Mouse (Mus musculus): ENCODE measurements at regions not wholly inside any gene's neighbourhood (a gene's known extent, or its start where the extent isn't known, plus 50 kb on each side); places are given as distances from the start of the nearest gene placed in this dataset.

DNA sequence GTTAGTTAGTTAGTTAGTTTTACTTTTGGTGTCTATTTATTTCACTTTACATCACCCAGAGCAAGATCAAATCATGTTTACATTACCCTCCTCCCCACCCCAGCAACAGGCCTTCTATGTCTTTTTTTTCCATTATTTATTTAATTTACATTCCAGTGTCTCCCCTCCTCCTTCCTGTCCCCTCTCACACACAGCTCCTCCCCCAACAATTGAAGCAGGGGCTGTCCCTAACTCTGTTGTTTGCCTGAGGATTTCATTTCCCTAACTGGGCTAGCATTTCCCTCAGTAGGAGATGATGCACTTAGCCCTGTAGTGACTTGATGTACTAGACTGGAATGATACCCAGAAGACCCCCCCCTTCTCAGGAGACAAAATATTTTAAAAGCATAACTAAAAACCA, 249.9 kb upstream of the Ldb2 start:
- TF ChIP-seq POLR2A (IDR thresholded peaks at IDR 0.05; ENCODE audit: insufficient read depth, low read depth, low read length) (no peak), CTCF (IDR thresholded peaks at IDR 0.05; ENCODE audit: insufficient read depth, low read depth, low read length) (no peak)
- Histone ChIP-seq H3K27ac (ENCODE audit: insufficient read depth, low read depth, low read length) (no peak overlapping the region), H3K4me3 (ENCODE audit: insufficient read depth, low read depth, low read length) (no peak overlapping the region), H3K4me1 (ENCODE audit: control insufficient read depth, insufficient read depth, low read length) (no peaks in the 10 kb centered on the region)

DNA sequence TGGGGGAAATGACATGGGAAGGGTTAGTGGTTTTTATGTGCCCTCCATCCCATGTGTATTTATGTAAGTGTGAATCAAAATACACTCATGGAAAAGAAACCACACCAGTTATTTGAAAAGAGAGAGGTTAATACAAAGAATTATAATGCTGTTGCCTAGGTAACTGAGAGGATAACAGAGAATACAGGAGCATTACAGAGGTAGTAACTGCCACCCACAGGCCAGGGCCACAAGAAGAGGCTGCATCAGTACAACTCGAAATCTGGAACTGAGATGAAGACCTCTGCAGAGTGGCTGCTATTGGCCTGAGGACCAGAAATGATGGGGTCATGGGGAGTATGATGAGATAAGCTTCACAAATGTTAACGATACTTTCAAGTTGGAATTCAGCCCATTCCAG, 243.4 kb upstream of the Ldb2 start:
- no peak overlapping the region for H3K4me3 ChIP-seq (ENCODE audit: insufficient read depth, low read depth, low read length)
- no peaks in the 10 kb centered on the region for H3K4me1 ChIP-seq (ENCODE audit: control insufficient read depth, insufficient read depth, low read length)
- H3K27ac ChIP-seq (ENCODE audit: insufficient read depth, low read depth, low read length) = no peak overlapping the region
- TF ChIP-seq POLR2A (IDR thresholded peaks at IDR 0.05; ENCODE audit: insufficient read depth, low read depth, low read length) (no peak), CTCF (IDR thresholded peaks at IDR 0.05; ENCODE audit: insufficient read depth, low read depth, low read length) (no peak)
- WGBS = 48% methylated on average over 2 of the region's 2 CpGs

DNA sequence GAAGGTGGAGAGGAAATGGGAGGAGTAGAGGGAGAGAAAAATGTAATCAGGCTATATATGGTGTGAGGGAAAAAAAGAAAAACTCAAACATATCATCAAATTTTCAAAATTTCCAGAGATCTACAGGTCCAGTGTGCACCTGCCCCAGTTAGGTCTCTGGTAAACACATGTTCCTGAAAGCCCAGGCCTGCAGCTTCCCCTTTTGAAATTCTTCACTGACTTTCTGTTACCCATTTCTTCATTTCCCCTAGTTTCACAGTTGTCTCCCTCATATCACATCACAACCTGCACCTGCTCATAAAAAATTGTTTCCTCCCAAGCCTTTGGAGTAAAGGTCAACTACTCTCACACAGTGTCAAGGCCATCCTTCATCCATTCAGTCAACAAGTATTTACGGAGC, 236.9 kb upstream of the Ldb2 start:
- TF ChIP-seq CTCF (IDR thresholded peaks at IDR 0.05; ENCODE audit: insufficient read depth, low read depth, low read length) = no peak
- TF ChIP-seq POLR2A (IDR thresholded peaks at IDR 0.05; ENCODE audit: insufficient read depth, low read depth, low read length) = no peak
- no peak overlapping the region for H3K4me3 ChIP-seq (ENCODE audit: insufficient read depth, low read depth, low read length)
- H3K27ac ChIP-seq (ENCODE audit: insufficient read depth, low read depth, low read length) = no peak overlapping the region
- WGBS = 100% methylated on average over 1 of the region's 1 CpGs
- H3K4me1 ChIP-seq (ENCODE audit: control insufficient read depth, insufficient read depth, low read length) = no peaks in the 10 kb centered on the region

DNA sequence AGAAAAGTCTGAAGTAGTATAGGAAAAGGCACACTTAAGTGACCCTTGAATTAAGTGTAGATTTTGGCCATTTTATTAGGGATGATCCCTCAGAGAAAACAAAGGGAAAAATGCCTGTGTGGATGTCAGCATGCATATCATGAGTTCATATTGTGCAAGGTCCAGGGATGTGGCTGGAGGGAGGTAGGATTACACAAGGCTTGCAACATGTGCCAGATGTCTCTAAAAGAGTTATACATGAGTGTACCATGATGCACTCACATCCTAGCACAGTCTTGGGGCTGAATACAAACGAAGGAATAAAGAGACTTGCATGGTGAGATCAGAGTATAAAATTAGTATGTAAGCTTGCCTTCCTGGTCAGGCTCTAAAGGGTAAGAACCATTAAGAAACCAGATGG, 233.7 kb upstream of the Ldb2 start:
- no peaks in the 10 kb centered on the region for H3K4me1 ChIP-seq (ENCODE audit: control insufficient read depth, insufficient read depth, low read length)
- no peak overlapping the region for H3K4me3 ChIP-seq (ENCODE audit: insufficient read depth, low read depth, low read length)
- no peak for TF ChIP-seq POLR2A (IDR thresholded peaks at IDR 0.05; ENCODE audit: insufficient read depth, low read depth, low read length)
- no peak for TF ChIP-seq CTCF (IDR thresholded peaks at IDR 0.05; ENCODE audit: insufficient read depth, low read depth, low read length)
- 70% methylated on average over 1 of the region's 1 CpGs for WGBS
- no peak overlapping the region for H3K27ac ChIP-seq (ENCODE audit: insufficient read depth, low read depth, low read length)

DNA sequence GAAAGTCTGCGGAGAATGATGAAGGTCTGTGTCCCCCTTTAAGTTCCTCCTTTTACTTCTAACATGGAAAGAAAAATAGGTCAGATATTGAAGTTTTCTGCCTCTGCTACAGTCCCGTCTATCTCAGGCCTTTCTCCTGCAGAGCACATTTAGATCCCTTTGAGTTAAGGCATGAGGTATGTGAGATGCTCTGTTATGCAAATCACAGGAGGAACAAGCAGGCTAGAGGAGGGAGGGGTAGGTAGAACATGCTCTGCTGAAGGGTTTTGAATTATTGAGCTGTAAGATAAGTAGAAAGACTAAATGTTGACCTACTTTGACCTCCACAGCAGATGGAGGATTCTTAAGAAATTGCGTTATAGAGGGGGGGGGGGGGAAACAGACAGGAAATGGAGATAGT, 228.4 kb upstream of the Ldb2 start:
- Histone ChIP-seq H3K4me1 (ENCODE audit: control insufficient read depth, insufficient read depth, low read length) (no peaks in the 10 kb centered on the region), H3K27ac (ENCODE audit: insufficient read depth, low read depth, low read length) (no peak overlapping the region), H3K4me3 (ENCODE audit: insufficient read depth, low read depth, low read length) (no peak overlapping the region)
- no peak for TF ChIP-seq CTCF (IDR thresholded peaks at IDR 0.05; ENCODE audit: insufficient read depth, low read depth, low read length)
- TF ChIP-seq POLR2A (IDR thresholded peaks at IDR 0.05; ENCODE audit: insufficient read depth, low read depth, low read length) = no peak
- 71% methylated on average over 3 of the region's 3 CpGs for WGBS

DNA sequence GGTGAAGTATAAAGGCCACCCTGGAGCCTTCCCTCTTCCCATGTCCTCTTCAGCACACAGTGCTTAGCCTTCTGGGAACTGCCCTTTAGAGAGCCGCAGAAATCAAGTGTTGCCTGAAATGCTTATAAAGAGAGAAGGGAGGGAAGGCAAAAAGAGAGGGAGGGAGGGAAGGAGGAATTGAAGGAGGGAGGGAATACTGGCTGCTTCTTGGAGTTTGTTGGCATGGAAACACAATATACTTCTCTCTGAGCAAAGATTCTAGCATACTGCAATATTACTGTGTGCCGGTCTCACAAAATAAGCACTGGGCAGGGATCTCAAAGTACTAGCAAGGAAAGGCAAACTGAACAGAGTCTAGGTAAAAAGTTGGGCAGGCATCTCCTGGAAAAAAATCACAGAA, 225.9 kb upstream of the Ldb2 start:
- no peaks in the 10 kb centered on the region for H3K4me1 ChIP-seq (ENCODE audit: control insufficient read depth, insufficient read depth, low read length)
- H3K27ac ChIP-seq (ENCODE audit: insufficient read depth, low read depth, low read length) = no peak overlapping the region
- no peak overlapping the region for H3K4me3 ChIP-seq (ENCODE audit: insufficient read depth, low read depth, low read length)
- WGBS = 43% methylated on average over 2 of the region's 2 CpGs
- TF ChIP-seq CTCF (IDR thresholded peaks at IDR 0.05; ENCODE audit: insufficient read depth, low read depth, low read length) = no peak
- no peak for TF ChIP-seq POLR2A (IDR thresholded peaks at IDR 0.05; ENCODE audit: insufficient read depth, low read depth, low read length)

DNA sequence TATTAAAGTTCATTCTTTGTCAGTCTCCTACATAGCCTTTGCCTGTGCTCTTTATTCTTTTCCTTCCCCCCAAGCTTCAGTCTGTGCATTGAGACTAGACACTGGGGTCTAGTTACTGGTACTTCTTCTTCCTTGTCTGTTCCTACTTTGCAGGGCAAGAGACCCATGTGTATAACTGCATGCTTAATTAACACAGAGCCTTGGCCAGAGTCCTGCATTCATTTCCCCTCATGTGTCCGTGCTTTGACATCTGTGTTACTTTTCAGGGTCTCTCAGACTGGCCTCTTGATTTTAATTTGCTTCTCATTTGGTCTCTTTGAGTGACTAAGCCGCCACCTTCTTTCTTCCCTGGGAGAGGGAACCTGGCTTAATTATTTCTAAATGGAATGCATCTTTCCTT, 208.4 kb upstream of the Ldb2 start:
- 50% methylated on average over 2 of the region's 2 CpGs for WGBS
- Histone ChIP-seq H3K4me1 (ENCODE audit: control insufficient read depth, insufficient read depth, low read length) (no peaks in the 10 kb centered on the region), H3K27ac (ENCODE audit: insufficient read depth, low read depth, low read length) (no peak overlapping the region), H3K4me3 (ENCODE audit: insufficient read depth, low read depth, low read length) (no peak overlapping the region)
- TF ChIP-seq CTCF (IDR thresholded peaks at IDR 0.05; ENCODE audit: insufficient read depth, low read depth, low read length) = no peak
- no peak for TF ChIP-seq POLR2A (IDR thresholded peaks at IDR 0.05; ENCODE audit: insufficient read depth, low read depth, low read length)

DNA sequence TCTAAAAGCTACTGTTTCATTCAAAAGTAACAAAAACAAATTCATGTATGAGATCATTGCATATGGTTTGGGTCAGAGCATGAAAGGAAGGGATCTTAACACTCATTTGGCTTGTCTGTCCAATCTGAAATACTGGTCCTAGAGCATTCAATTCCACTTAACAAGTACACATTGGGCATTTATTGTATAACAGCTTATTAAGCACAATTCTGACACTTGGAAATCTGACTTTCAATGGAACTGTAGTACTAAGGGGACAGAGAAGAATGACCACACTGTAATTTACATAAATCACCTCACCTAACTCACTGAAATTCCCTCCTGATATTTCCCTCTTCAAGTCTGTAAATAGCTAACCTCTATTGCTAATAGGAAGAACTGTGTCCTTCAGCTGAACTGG, 201.5 kb upstream of the Ldb2 start:
- Histone ChIP-seq H3K27ac (ENCODE audit: insufficient read depth, low read depth, low read length) (no peak overlapping the region), H3K4me3 (ENCODE audit: insufficient read depth, low read depth, low read length) (no peak overlapping the region), H3K4me1 (ENCODE audit: control insufficient read depth, insufficient read depth, low read length) (no peaks in the 10 kb centered on the region)
- TF ChIP-seq CTCF (IDR thresholded peaks at IDR 0.05; ENCODE audit: insufficient read depth, low read depth, low read length) (no peak), POLR2A (IDR thresholded peaks at IDR 0.05; ENCODE audit: insufficient read depth, low read depth, low read length) (no peak)

DNA sequence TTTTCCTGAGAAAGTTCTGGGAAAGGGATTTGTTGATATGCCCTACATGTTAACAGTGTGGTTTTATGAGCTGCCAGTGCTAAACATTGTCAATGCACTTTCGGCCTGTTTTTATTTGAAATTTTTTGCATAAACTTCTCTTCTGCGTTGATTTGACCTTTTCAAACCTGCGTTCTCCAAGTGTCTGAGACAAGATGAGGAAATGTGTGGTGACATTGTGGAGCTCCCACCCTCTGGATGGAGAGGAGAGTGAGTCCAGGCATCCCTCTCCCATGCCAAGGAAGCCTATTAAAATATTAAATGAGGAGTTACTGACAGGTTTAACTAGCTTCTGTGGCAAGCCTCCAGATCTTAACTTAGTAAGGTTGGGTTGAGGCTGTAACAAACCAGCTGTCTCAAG, 199.6 kb upstream of the Ldb2 start:
- Histone ChIP-seq H3K27ac (ENCODE audit: insufficient read depth, low read depth, low read length) (no peak overlapping the region), H3K4me3 (ENCODE audit: insufficient read depth, low read depth, low read length) (no peak overlapping the region), H3K4me1 (ENCODE audit: control insufficient read depth, insufficient read depth, low read length) (no peaks in the 10 kb centered on the region)
- 92% methylated on average over 3 of the region's 3 CpGs for WGBS
- TF ChIP-seq CTCF (IDR thresholded peaks at IDR 0.05; ENCODE audit: insufficient read depth, low read depth, low read length) (no peak), POLR2A (IDR thresholded peaks at IDR 0.05; ENCODE audit: insufficient read depth, low read depth, low read length) (no peak)

DNA sequence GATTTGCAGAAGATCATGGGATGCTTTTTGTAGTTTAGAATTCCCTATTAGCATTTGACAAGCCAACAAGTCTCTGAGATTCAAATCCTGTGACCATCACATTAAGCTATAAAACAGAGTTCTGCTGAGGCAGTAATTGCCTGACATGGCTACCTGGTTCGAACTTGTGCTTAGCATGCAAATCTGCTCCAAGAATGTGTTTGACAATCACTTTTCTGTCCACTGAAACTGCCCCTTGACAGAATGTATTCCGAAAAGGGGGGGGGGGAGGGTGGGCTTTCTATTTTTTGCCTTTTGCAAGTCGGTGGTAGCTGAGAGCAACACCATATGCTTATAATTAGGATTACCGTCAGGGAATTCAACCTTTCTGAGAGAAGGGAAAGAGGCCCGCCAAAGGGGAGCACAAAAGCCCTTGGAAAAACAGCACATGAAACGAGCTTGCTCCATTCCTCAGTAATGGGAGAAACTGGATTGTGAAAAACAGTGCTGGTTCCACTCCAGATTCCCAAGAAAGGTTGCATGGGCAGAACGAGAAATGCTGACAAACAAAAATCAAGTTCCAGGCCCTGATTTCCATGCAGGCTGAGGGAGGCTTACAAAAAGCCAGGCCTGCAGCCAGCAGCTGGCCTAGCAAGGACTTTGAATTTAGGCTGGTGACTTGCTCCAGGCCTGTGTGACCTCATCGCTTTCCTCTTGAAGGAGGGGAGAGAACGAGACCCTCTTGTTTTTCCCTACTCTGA, 176.1 kb upstream of the Ldb2 start:
- Histone ChIP-seq H3K27ac (ENCODE audit: insufficient read depth, low read depth, low read length) (no peak overlapping the region), H3K4me3 (ENCODE audit: insufficient read depth, low read depth, low read length) (no peak overlapping the region), H3K4me1 (ENCODE audit: control insufficient read depth, insufficient read depth, low read length) (no peaks in the 10 kb centered on the region; the same call in 1 of the 2 replicates)
- no peak for TF ChIP-seq CTCF (IDR thresholded peaks at IDR 0.05; ENCODE audit: insufficient read depth, low read depth, low read length)
- no peak for TF ChIP-seq POLR2A (IDR thresholded peaks at IDR 0.05; ENCODE audit: insufficient read depth, low read depth, low read length)
- 48% methylated on average over 9 of the region's 9 CpGs for WGBS

Measured in olfactory bulb, adult 2 months (tissue).